Mouse (Mus musculus): ENCODE measurements at regions not wholly inside any gene's neighbourhood (a gene's known extent, or its start where the extent isn't known, plus 50 kb on each side); places are given as distances from the start of the nearest gene placed in this dataset.

DNA sequence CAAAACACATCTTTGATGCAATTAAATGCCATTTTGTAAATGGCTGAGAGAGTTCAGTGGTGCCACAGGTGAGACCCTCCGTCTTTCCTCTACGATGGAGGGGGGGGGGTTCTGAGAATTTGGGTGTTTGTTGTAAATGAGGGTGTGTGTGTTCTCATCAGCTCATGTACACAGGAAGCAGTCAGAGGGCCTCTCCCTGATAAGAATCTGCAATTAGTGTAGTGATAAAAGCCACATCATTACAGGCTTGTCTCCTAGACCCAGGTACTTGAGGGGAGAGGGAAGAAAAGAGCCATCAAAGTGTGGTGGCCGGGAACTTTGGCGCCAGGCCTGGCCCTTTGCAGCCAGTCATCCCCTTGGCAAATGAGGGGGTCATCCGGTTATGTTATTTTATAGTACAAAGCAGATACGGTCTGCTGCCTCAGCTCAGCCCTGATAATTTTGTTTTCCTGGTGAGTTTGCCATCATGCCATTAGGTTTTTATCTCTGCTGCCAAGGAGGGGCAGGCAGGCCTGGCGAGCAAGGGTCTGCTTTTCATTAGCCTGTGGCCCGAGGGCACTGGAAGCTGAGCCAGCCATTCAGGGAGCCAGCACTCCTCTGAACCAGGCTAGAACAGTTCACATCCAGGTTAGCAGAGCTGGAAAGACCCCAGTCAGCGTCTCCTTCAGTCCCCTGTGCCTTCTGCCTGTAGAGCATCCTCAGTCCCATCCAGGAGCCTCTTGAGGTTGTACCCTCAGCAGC is 59.7 kb downstream of the H2al1j start:
- in situ Hi-C loops (cut with MboI, MseI) = no loop called here

DNA sequence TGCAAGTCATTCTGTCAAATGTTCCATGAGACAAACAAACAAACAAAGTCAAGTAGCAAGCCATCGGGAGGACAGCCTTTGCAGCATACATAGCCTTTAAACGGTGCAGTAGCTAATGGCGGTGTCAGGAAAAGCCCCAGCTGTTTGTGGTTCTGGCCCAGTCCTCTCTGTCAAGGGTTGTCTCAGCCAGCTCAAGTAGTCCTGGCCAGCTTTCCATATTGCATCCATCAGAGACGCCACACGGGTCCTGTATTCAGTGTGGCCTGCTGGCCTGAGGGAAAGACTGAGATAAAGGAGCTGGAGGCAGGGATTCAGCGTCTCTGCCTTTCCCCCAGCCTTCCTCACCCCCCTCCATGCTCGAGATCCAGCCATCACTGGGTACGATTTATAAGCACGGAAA is 61.2 kb downstream of the H2al1j start:
- in situ Hi-C loops (cut with MboI, MseI) = no loop called here

DNA sequence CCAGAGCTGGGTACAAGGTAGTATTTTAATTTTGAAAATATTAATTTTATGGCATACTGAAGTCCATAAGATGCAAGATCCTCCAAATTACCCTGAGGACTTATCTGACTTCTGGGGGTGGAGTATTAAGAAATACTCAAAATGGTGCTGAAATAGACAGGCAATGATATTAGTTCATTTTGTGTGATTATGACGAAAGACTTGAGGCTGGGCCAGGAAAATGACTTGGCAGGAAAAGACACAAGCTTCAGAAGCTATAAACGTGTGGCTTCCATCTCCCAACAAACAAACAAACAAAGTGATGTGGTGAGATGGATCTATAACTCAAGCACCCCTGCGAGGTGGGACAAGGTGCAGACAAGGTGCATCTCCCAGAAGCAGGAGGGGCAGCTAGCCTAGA is 72.8 kb downstream of the H2al1j start:
- in situ Hi-C loops (cut with MboI, MseI) = no loop called here

DNA sequence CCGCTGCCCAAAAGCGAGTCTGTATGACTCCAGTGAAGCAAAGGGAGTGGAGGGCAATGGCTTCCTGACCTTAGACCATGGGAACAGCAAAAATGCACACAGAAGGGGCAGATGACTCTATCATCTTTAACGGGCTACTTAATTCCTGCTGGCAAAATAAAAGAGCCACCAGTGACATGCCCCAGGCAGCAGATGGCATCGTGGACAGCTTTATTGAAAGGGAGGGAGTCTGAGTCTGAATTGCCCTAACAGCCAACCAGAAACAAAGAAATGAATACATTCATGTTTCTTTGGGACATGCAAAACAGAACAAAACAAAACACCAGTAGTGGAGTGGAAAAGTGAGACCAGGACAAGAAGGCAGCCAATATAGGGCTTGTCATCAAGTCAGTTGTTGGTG is 76.7 kb downstream of the H2al1j start:
- in situ Hi-C loops (cut with MboI, MseI) = no loop called here

DNA sequence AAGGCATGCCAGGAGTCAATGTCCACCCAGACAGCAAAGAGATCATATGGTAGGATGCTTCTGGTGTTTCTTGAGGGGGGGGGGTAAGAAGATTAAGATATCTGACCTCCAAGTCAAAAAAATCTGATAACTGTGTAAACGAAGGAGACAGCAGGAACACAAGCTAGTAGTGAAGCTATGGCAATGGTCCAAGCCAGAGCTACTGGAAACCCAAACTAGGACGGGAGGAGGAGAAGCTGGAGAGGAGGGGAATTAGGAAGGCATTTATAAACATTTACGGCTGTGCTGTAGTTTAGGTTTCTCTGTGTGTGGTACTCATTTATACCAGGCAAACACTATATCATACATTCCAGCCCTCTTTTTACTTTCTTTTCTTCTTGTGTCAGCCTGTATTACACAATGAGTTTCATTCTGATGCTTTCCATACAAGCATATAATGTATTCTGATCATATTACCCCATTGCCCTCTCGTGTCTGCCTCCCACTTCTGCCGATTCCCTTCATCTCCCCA is 84.7 kb downstream of the H2al1j start:
- in situ Hi-C loops (cut with MboI, MseI) = no loop called here

DNA sequence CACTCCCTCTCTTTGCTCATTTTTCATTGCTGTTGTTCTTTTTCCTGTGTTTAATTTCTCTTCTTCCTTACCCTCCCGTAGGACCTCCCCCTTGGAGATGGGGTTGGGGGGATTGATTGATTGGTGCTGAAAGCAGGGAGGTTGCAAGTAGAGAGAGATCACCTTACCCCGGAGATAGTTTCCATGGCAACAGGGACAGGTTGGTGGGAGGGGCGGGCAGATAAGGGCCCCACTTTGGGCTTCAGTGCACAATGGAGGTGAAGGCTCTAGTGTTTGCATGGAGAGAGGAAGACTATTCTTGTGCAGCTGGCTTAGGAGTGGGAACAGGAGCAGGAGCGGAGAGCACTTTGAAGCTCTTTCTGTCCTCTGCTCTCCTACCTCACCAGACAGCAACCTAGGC is 88.0 kb downstream of the H2al1j start:
- in situ Hi-C loops (cut with MboI, MseI) = no loop called here

DNA sequence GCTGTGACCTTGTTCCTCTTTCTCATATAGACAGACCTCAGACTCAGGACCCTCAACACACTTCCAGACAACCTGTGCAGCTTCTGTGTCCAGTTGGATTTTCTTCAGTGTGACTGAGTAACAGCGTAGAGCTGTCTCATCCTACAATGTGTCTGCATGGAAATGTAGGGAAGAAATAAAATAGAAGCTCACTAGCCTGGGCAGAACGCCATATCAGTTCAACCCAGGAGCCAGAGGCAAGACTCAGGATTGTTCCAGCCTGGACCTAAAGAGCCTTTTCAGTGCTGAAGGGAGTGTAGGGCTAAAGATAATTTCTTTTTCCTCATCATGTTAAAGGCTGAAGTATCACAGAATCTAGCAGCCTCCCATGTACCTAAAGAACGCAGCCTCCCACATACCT is 88.9 kb downstream of the H2al1j start:
- in situ Hi-C loops (cut with MboI, MseI) = no loop called here

DNA sequence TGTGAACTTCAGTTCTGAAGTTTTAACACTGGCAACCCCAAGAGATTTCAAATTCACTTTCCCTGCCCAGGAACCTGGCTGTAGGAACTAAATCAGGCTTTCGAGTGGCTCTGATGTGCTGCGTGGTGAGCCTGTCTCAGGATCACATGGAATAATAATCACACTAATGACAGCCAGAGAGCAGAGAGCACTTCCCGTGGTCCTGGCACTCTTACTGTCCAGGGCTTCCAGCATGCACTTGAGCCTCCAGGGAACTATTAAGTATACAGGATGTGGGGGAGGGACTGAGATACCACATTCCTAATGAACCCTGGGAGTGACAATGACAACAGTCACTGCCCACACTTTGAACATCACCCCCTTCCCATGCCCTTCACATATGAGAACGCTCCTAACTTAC is 90.2 kb downstream of the H2al1j start:
- in situ Hi-C loops (cut with MboI, MseI) = no loop called here

DNA sequence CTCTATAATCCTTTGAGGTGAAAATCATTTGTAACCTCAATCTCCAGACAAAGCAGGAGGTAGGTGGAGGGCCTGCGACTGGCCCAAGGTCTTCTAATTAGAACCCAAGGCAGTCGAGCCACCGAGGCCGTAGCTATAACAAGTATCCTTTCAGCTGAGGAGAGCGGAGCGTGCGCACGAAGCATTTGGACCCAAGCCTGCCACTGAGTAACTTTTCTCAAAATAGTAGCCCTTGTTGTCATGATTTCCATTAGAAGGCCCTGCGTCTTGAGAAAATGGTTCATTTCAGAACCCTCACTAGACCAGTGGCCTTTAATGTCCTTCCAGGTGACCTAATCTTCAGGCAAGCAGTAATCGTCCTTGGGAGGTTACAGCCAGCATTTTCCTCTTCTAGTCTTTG is 90.6 kb downstream of the H2al1j start:
- in situ Hi-C loops (cut with MboI, MseI) = no loop called here

DNA sequence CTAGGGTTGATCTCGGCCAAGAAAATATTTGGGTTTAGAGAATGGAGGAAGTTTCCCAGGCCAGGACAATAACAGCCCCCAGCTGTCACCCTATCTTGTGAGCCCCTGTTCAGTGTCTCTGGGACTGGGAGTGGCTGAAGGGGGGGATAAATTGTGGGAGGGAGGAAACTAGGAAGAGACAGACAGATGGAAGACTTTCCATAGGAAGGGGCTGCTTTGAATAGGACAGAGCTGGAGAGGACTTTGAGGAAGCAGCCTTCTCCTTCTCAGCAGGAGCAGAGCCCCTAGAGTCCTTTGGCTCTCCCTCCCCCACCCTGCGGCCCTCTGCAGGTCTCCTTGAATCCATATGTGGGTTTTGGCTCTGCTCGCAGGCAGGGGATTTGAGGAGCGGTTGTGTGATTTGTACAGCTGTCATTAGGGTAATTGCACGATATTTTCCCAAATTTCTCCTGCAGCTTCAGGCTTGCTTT is 91.6 kb downstream of the H2al1j start:
- in situ Hi-C loops (cut with MboI, MseI) = no loop called here

DNA sequence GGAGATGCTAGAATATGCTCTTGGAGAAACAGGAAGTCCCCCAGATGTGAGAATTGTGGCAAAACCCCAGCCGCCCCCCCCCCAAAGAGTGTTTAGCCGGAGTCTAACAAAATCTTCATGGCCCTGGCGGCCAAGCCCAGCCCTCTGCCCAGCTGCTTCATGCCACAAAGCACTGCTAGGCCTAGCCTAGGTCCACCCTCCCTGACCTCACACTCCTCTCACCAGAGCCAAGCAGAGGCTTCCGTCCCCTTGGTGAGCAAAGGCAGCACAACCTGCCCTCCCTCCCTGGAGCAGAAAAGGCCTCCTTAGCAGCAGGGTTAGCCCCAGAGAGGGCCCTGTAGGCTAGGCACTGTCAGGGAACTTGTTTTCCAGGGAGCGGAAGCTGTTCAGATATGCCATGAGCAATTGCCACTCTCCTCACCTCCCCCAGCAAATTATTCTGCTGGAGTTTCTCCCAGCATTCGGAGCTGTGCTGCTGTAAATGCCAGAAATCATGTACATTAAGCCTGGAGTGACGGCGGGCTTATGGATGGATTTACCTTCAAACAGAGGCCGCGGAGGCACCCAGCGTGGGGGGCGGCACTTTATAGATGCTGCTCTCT is 104.9 kb downstream of the H2al1j start:
- in situ Hi-C loops (cut with MboI, MseI) = no loop called here

DNA sequence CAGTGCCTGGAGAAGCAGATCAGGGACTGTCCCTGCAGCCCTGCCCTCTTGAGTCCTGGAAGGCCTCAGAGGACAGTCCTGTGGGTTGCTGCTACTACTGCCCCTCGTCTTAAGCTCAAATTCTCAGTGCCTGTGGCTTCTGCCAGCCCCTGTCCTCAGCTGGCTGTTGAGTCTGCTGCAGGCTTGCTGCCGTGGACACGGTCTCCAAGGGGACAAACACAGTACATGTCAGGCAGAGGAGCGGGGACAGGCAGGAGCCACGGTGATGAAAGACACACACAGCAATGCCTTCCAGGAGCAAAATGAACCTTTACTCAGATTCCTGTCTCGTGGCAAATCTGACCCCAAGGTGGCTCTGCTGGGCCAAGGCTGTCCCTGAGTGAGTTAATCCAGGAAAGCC is 107.7 kb downstream of the H2al1j start:
- in situ Hi-C loops (cut with MboI, MseI) = no loop called here

DNA sequence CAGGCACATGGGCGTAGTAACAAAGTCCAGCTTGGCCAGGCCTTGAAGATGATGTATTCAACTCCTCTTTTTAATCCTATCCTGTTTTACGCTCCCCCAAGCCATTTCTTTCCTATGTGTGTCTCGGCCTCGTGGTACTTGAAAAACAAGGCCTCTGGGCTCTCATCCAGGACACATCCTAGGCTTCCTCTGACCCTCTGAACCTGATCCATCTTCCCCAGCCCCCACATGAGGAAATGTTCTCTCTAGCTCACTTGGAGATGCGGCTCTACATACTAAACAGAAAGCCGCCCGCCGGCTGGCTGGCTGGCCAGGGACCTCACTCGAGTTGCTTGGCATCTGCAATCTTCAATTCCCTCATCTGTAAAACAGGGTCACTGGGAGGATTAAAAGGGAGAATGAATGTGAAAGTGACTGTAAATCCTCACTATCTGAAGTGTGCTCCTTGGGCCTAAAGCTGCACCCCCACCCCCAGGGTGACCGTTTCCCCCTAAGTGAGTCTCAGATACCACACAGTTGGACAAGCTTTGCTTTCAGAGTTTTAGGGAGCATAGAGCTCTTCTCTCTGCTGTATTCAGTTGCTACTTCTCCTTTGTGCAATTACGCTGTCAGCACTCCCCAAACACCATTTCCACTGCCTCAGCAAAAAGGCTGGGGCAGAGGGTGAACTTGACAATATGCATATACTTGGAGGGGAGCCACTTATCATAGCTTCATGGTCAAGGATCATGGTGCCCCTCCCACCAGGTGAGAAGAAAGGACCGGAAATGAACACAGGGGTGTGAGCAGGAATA is 109.7 kb downstream of the H2al1j start:
- in situ Hi-C loops (cut with MboI, MseI) = no loop called here

DNA sequence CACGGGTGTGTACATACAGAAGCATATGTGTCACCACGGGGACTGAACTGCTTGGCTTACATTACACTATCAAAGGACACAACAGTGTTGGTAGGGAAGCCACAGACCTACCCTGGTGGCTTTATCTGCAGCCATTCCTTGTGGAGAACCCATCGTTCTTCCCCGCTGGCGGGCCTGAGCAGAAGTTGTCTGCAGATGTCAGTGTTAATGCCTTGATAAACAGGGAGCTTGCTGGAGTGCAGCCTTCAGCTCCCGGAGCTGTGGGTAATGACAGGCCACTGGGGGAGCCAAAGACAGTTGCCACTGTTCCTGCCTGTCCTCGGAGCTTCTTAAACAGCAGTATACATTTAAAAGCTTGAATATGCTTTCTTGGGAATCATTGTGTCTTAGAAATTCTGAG is 115.9 kb downstream of the H2al1j start:
- in situ Hi-C loops (cut with MboI, MseI) = no loop called here

DNA sequence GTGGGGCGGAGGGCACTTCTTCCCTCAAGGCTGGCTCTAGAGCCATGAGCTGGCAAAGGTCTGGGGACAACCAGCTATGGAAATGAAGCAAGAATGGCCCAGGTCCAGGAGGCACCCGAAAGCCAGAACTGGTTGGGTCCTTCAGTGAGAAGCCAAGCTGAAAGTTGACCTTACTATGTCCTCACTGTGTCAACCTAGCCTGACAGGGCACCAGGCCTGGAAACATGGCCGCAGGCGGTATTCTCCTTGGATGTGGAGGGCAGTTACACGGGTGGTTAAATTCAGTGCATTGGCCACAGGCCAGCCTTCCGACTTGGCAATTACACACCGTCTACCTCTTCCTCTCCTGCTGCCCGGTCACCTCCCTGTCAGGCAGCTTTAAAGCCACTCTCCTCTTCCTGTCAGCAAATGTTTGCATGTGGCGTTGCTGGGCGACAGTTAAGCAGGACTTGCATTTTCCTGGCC is 116.7 kb downstream of the H2al1j start:
- in situ Hi-C loops (cut with MboI, MseI) = no loop called here

DNA sequence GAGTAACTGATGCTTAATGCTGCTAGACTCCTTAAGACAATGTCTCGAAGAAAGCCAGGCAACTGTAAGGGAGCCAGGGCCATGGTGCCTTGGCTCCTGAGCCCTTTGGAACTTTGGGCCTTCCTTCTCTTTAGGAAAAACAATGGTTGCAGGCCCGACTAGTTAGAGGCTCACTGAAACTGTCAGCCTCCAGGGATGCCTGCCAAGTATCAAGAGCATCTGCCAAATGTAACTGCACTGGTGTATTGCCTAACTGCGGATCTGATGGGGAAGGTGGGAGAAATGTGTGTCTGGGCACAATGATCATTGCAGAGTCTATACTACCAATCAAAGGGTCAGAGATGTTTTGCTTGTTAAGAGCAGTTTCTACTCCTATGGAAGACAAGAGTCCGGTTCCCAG is 121.1 kb downstream of the H2al1j start:
- in situ Hi-C loops (cut with MboI, MseI) = no loop called here

DNA sequence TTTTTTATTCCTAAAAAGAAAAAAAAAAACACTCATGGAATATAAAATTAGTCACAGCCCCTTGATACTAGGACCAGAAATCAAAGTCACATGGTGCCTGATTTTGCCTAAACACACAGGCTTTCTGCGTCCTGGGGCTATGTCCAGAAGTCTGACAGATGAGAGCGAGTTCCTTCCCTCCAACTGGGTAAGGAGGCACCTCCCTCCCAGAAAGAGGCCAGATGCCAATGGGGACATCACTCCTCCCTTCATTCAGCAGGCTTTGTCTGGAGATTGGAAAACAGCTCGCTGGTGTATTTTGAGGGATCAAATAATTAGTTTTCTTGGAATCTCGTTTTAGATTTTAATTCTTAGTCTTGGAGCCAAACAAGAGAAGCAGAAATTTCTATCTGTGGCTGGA is 130.9 kb downstream of the H2al1j start:
- in situ Hi-C loops (cut with MboI, MseI) = no loop called here

DNA sequence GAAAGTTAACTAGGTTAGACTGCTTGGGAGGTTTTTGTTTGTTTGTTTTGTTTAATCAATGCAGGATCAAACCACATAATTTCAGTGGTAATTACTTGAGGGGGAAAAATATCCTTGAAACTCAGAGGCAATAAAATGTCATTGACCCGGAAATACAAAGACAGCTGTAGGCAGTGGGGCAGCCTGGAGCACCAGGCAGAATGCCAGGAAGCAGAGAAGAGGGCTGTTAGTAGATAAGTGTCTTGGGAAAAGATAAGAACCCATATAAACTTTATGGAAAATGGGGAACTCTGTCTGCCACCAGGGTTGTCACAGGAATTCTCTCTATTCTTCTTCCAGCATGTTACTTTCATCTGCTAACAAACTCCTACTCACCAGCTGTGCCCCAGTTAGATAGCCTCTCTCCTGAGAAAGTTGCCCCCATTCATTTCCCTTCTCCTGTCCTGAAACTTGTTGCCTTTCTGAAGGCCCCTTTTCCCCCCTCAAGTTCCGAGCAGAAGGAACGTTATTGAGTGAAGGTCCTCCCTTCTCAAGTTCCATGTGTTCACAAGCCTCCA is 136.4 kb downstream of the H2al1j start:
- in situ Hi-C loops (cut with MboI, MseI) = loop anchor here (5.0 kb wide), 1 partner anchor 728 kb away; no protein-coding TSS in a partner anchor

DNA sequence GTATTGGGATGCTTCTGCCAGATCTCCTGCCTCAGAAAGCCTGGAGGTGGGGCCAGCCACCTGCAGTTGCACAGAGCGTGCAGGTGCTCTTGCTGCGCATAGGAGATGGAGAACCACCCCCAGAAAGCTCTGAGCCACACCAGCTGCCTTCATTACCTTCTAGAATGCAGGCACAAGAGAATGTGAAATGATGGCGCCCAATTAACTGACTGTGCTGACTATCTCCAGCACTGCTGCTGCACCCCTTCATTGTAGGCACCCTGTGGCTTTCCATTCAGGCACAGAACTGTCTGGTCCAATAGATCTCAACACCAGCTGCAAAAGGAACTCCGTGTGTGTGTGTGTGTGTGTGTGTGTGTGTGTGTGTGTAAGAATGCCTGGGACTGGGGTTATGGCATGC is 138.6 kb downstream of the H2al1j start:
- in situ Hi-C loops (cut with MboI, MseI) = no loop called here

DNA sequence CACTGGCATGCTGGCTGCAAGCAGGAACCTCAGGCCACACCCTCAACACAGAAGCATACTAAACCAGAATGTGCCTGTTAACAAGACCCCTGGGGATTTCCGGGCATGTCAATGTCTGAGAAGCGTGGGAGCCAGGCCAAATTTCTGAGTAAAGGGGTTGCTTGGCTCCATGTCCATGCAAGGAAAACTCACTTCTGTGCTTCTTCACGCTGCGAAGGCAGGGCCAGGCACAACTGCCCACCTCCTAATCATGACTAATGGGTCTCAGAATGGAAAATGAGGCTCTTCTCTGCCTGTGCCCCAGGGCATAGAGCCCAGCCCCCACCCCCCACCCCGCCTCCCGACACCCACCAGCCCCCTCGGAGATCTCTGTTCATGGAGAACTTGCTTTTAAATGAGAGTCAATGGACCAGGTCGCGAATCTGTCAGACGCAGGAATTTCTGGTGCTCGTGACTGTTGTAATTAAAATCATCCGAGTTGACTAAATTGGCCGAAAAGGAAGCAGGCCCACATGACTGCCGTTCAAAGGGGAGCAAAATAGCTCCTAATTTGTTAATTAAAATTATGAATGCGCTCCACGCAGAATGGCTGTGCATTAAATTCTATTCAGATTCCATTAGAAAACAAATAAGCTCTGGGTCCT is 152.2 kb downstream of the H2al1j start:
- in situ Hi-C loops (cut with MboI, MseI) = no loop called here

DNA sequence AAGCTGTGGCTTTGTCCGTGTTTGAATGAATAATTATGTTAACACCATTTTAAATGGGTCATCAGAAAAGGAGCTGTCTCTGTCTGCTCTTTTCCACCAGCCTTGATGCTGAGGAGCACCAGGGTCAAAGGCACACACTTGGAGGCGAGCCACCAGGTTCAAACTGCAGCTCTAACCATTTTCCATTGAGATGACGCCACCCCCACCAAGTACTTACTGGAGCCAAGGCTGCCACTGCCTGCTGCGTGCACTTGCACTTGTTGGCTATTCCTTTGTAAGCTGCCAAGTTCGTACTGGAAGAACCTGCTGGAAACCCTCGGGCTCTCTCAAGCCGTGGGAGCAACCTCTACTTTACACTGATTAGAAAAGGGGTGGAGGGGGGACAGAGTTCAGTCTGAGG is 154.5 kb downstream of the H2al1j start:
- in situ Hi-C loops (cut with MboI, MseI) = no loop called here

DNA sequence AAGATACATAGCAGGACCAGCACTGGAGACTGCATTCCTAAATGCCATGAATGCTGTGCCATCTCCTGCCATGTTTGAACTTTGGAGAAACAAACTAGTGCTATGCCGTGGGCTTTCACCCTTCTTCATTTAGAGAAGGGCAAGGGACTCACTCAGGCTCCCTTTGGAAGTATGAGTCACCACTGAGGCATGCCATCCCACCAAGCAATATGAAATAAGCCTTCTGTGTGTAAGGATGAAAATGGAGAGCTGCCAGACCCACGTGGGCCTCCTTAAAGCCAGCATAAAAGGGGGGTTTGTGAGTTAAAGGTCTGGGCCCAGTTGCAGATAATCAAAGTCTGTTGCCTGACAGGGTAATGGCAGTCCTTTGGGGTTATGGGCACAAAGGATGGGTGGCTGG is 159.0 kb downstream of the H2al1j start:
- in situ Hi-C loops (cut with MboI, MseI) = no loop called here
